Mouse (Mus musculus) liver, embryonic 15.5 days (tissue): Measurements from ENCODE around the gene Rab2b. TPM values are rescaled to one million over a fixed set of nuclear protein-coding genes. Genes with fewer than 3 reads are reported as not detected.

Experiments
- ATAC-seq: fragments of 200-750 bp; cut with Nextera tagmentation; 2 replicates; pipeline ENCODE4 v1.8.0; 2017; ENCODE audit warnings: moderate number of reproducible peaks, mild to moderate bottlenecking, moderate library complexity; ENCODE audit not compliant: insufficient read depth
- H3K27ac ChIP-seq: fragments of 300-500 bp; sonication (generic); replicated peaks from 2 replicates; pipeline ENCODE4 v1.5.1; 2015; ENCODE audit warnings: mild to moderate bottlenecking, inconsistent platforms
- H3K27me3 ChIP-seq: fragments of 300-500 bp; sonication (generic); 2 replicates; pipeline ENCODE4 v1.6.1; 2015; ENCODE audit warnings: mild to moderate bottlenecking, inconsistent platforms
- H3K36me3 ChIP-seq: fragments of 300-500 bp; sonication (generic); replicated peaks from 2 replicates; pipeline ENCODE4 v1.6.1; 2015; ENCODE audit warnings: moderate library complexity, mild to moderate bottlenecking, inconsistent platforms
- H3K4me1 ChIP-seq: fragments of 300-500 bp; sonication (generic); replicated peaks from 2 replicates; pipeline ENCODE4 v1.6.1; 2015; ENCODE audit warnings: inconsistent platforms
- H3K4me2 ChIP-seq: fragments of 300-500 bp; sonication (generic); 2 replicates; pipeline ENCODE4 v1.6.1; 2015; ENCODE audit warnings: moderate library complexity, mild to moderate bottlenecking, inconsistent platforms
- H3K4me3 ChIP-seq: fragments of 300-500 bp; sonication (generic); replicated peaks from 2 replicates; pipeline ENCODE4 v1.5.1; 2015; ENCODE audit warnings: mild to moderate bottlenecking, inconsistent platforms
- H3K9ac ChIP-seq: fragments of 300-500 bp; sonication (generic); 2 replicates; pipeline ENCODE4 v1.6.1; 2015; ENCODE audit warnings: moderate library complexity, mild to moderate bottlenecking, inconsistent platforms
- H3K9me3 ChIP-seq: fragments of 300-500 bp; sonication (generic); replicated peaks from 2 replicates; pipeline ENCODE4 v1.6.1; 2016; ENCODE audit warnings: inconsistent platforms
- WGBS: fragments of 180-500 bp; shearing (Covaris S2); methylation state at CpG from one replicate; pipeline ENCODE4 v1.1.7; 2015; ENCODE audit warnings: mixed read lengths; ENCODE audit not compliant: insufficient replicate concordance; 5-methylcytosine and 5-hydroxymethylcytosine counted together
- polyA plus RNA-seq: library from polyadenylated mRNA; unstranded; fragments of >200 nt; fragmentation: Nextera tagmentation; extraction: Ambion mirVana; gene quantifications from 2 replicates; pipeline ENCODE4 v1.2.1, GENCODE M21; 2015

The Rab2b gene
- polyA plus RNA-seq, 1 experiment from 2014 or later, result 2.6 TPM

DNA sequence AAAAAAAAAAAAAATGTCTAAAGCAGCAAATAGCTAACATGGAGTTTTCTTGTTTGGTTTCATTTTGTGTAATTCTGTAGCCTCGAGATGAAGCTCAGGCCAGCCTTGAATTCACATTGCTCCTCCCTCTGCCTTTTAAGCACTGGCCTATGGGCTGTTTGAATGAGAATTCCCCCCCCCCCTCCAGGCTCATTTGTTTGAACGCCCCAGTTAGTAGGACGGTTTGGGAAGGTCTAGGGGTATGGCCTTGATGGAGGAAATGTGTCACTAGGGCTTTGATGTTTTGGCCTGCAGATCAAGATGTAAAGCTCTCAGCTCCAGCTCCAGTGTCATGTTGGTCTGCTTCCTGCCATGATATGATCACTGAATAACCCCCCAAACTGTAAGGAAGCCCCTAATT lies 6.6 kb downstream of the Rab2b start:
- 58% methylated on average over 3 of the region's 3 CpGs for WGBS
- ATAC-seq, result no peak
- H3K4me2 ChIP-seq, result no peak overlapping the region

DNA sequence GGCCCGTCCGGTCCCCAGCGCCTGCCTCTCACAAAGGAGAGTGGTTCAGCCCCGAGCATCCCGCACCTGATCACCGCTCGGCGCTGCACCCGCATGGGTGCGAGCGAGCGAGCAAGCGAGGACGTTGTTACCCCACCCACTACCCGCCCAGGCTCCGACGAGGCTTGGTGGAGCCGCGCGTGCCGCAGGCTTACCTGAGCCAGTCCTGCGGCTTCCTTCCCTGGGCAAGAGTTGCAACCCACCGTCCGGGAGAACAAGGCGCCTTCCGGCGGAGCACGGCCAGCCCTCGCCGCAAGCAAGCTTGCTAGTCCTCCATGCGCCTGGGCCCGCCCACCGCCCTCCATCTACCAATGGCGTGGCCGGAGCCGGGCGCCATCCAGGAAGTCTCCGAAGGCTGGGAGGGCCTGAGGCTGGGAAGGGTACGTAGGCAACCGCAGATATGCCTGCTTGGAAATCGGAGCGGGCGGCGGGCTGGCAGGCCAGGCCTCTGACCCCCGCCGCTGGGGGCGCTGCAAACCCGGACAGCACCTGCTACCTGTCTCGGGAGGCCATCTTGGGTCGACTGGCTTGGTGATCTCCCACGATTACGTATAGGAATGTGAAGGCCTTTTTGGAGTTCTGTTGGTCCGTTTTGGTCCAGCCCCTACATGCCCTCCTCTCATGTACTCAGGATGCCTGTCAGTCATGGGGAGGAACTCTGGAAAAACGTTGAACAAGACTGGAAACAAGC lies 21.7 kb downstream of the Rab2b start, which contains the start of gene Chd8:
Gene Chd8 (minus strand): TSS at position 297 of the 730 bp plus-strand sequence.
- peak; percentile 100 for ATAC-seq
- Histone ChIP-seq H3K9me3 (no peaks in the 10 kb centered on the region), H3K27ac (peak within 1 kb of the TSS; percentile 95), H3K27me3 (no peaks in the 10 kb centered on the region), H3K36me3 (no peaks in the 10 kb centered on the region), H3K4me2 (peak within 1 kb of the TSS; percentile 86), H3K4me3 (peak within 1 kb of the TSS; percentile 86), H3K4me1 (peaks cover 36% of the 10 kb centered on the region), H3K9ac (peak within 1 kb of the TSS; percentile 85)
- under 1% methylated on average over 54 of the region's 54 CpGs for WGBS

More for the DNA sequence above, 6.6 kb downstream of the Rab2b start:
- no peaks in the 10 kb centered on the region for H3K27me3 ChIP-seq
- H3K4me1 ChIP-seq, result no peaks in the 10 kb centered on the region; the same call in 1 of the 2 replicates
- no peak overlapping the region for H3K9ac ChIP-seq
- H3K4me3 ChIP-seq, result no peak overlapping the region
- no peak overlapping the region for H3K27ac ChIP-seq
- H3K36me3 ChIP-seq, result peaks cover 8% of the 10 kb centered on the region; the same call in 1 of the 2 replicates
- H3K9me3 ChIP-seq, result no peaks in the 10 kb centered on the region

DNA sequence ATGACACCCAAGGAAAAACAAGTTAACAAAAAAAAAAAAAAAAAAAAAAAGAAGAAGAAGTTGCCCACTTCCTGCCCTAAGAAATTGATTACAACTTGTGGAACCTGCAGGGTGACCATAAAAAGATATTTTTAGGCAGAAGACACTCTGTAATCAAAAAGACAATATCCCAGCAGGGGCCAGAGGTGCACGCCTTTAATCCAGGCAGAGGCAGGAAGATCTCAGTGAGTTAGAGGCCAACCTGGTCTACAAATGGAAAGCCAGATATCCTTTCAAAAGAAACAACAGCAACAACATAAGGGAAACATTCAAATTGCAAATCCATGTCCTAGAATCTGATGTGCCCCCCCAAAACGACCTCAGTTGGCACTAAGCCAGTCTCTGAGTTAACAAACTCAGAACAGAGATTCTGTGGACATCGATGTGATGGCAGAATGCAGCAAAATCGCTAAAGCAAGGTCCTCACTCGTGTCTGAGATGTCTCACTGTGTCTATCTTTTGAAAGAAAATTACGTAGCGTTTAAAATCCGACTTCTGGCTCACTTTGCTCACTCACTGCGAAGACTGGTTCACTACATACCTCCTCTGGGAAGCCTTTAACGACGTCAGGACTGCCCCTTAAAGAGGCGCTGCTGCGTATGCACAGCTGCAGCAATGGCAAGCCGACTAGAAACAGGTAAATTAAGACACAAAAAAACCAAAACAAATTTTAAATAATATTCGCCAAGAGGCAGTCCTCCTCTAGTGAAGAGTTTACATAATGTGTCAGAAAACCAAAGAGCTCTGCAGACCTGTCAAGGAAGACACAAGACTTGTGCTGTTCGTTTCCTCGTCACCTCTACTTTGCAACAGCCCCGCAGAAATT lies 22.8 kb downstream of the Rab2b start:
- WGBS, result 4% methylated on average over 18 of the region's 18 CpGs

GRCm38 (mm10) chr14:52246129-52246528 lies 33.2 kb downstream of the Rab2b start:
- Histone ChIP-seq H3K4me2 (no peak overlapping the region), H3K27me3 (no peaks in the 10 kb centered on the region), H3K9me3 (no peaks in the 10 kb centered on the region), H3K27ac (no peak overlapping the region), H3K4me1 (peaks cover 43% of the 10 kb centered on the region), H3K36me3 (no peaks in the 10 kb centered on the region), H3K4me3 (no peak overlapping the region), H3K9ac (no peak overlapping the region)
- no peak for ATAC-seq
- WGBS, result 60% methylated on average over 4 of the region's 4 CpGs

More for the DNA sequence above, 22.8 kb downstream of the Rab2b start:
- Histone ChIP-seq H3K27me3 (no peaks in the 10 kb centered on the region), H3K9me3 (no peaks in the 10 kb centered on the region), H3K27ac (peak overlapping the region; percentile 95), H3K4me3 (peak overlapping the region; percentile 86), H3K4me2 (peak overlapping the region; percentile 86), H3K9ac (peak overlapping the region; percentile 85), H3K4me1 (peaks cover 36% of the 10 kb centered on the region), H3K36me3 (no peaks in the 10 kb centered on the region)
- ATAC-seq, result no peak

DNA sequence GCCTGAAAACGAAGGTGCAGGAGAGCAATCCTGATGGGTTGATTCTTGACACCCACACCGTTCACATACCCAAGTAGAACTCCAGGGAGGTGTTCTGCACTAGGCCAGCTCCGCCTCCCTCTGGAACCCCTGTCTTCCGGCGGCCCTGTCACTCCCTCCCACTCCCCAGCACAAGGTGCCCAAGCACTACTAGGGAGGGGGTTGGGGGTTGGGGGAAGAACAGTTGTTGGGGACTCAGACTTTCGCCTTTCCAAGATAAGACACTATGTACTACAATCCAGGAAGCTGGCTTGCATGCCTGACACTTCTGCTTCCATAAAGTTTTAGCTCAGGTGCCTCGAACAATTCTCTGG lies 34.7 kb downstream of the Rab2b start:
- Histone ChIP-seq H3K9ac (peak overlapping the region; percentile 50), H3K27ac (peak overlapping the region; percentile 60), H3K27me3 (no peaks in the 10 kb centered on the region), H3K4me2 (peak overlapping the region; percentile 75), H3K9me3 (no peaks in the 10 kb centered on the region), H3K4me1 (peaks cover 54% of the 10 kb centered on the region), H3K36me3 (no peaks in the 10 kb centered on the region), H3K4me3 (peak overlapping the region; percentile 92)
- WGBS, result 7% methylated on average over 7 of the region's 7 CpGs
- peak; percentile 47 for ATAC-seq

- peak; percentile 99 for ATAC-seq
- WGBS, result under 1% methylated on average over 32 of the region's 32 CpGs
These were observed 35.2 kb downstream of the Rab2b start for GRCm38 (mm10) chr14:52244041-52244689.

GRCm38 (mm10) chr14:52236216-52236615 lies 43.1 kb downstream of the Rab2b start:
- H3K4me1 ChIP-seq, result peaks cover 16% of the 10 kb centered on the region
- H3K4me3 ChIP-seq, result no peak overlapping the region
- WGBS, result 65% methylated on average over 1 of the region's 1 CpGs
- no peak overlapping the region for H3K9ac ChIP-seq
- H3K27me3 ChIP-seq, result no peaks in the 10 kb centered on the region
- no peaks in the 10 kb centered on the region for H3K9me3 ChIP-seq
- H3K4me2 ChIP-seq, result no peak overlapping the region
- H3K27ac ChIP-seq, result no peak overlapping the region
- H3K36me3 ChIP-seq, result peaks cover 60% of the 10 kb centered on the region
- ATAC-seq, result no peak

More at GRCm38 (mm10) chr14:52244041-52244689, 35.2 kb downstream of the Rab2b start:
- H3K27me3 ChIP-seq, result no peaks in the 10 kb centered on the region
- peak overlapping the region; percentile 82 for H3K9ac ChIP-seq
- peak overlapping the region; percentile 60 for H3K27ac ChIP-seq
- H3K4me3 ChIP-seq, result peak overlapping the region; percentile 92
- peak overlapping the region; percentile 75 for H3K4me2 ChIP-seq
- no peaks in the 10 kb centered on the region for H3K36me3 ChIP-seq
- no peaks in the 10 kb centered on the region for H3K9me3 ChIP-seq
- peaks cover 53% of the 10 kb centered on the region for H3K4me1 ChIP-seq

DNA sequence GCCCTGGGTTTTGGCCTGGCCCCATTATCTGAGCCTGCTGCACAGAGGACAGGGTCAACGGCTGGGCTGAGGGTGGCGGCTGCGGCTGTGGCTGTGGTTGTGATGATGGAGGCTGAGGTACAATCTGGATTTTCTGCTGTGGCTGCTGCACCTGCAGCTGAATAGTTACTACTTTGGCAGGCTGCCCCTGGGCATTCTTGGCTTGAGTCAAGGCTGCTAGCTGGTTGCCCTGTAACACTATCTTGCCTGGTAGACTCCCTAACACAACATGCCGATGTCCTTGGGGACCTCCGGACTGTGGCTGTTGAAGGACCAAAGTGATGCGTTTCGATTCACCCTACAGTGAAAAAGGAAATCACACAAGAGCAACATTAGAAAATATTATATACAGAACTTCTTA lies 44.2 kb downstream of the Rab2b start:
- whole genome bisulfite sequencing, result 87% methylated on average over 7 of the region's 7 CpGs
- Histone ChIP-seq H3K4me3 (no peak overlapping the region), H3K4me2 (no peak overlapping the region), H3K4me1 (peaks cover 6% of the 10 kb centered on the region; the same call in 1 of the 2 replicates), H3K9ac (no peak overlapping the region), H3K27me3 (no peaks in the 10 kb centered on the region), H3K27ac (no peak overlapping the region), H3K36me3 (peaks cover 71% of the 10 kb centered on the region), H3K9me3 (no peaks in the 10 kb centered on the region)
- no peak for ATAC-seq

GRCm38 (mm10) chr14:52232249-52232648 lies 47.1 kb downstream of the Rab2b start:
- no peak overlapping the region for H3K4me2 ChIP-seq
- H3K4me3 ChIP-seq, result no peak overlapping the region
- WGBS, result 67% methylated on average over 6 of the region's 6 CpGs
- 0 out of 2 replicates have a peak, but pooled peaks cover 7% of the 10 kb centered on the region for H3K4me1 ChIP-seq
- ATAC-seq, result no peak
- H3K27ac ChIP-seq, result no peak overlapping the region
- no peaks in the 10 kb centered on the region for H3K27me3 ChIP-seq
- no peaks in the 10 kb centered on the region for H3K9me3 ChIP-seq
- no peak overlapping the region for H3K9ac ChIP-seq
- H3K36me3 ChIP-seq, result peaks cover 95% of the 10 kb centered on the region

GRCm38 (mm10) chr14:52225972-52226371 lies 53.4 kb downstream of the Rab2b start:
- 36% methylated on average over 2 of the region's 2 CpGs for WGBS

More at GRCm38 (mm10) chr14:52225972-52226371, 53.4 kb downstream of the Rab2b start:
- Histone ChIP-seq H3K9me3 (no peaks in the 10 kb centered on the region), H3K4me1 (0 out of 2 replicates have a peak, but pooled peaks cover 3% of the 10 kb centered on the region), H3K4me3 (no peak overlapping the region), H3K4me2 (no peak overlapping the region), H3K36me3 (peaks cover 95% of the 10 kb centered on the region), H3K27ac (no peak overlapping the region), H3K9ac (no peak overlapping the region), H3K27me3 (no peaks in the 10 kb centered on the region)
- no peak for ATAC-seq
